Mouse (Mus musculus) bone marrow, adult 2 months (tissue): ENCODE results near the gene Dpysl5.

ENCODE experiments used
- CTCF ChIP-seq: fragments of 200-500 bp; IDR thresholded peaks from 2 replicates; pipeline ENCODE4 v1.5.1; 2011; ENCODE audit warnings: low read length, control low read depth; ENCODE audit not compliant: control insufficient read depth, insufficient read depth
- POLR2A ChIP-seq: fragments of 200-500 bp; IDR thresholded peaks from 2 replicates; pipeline ENCODE4 v1.6.1; 2011; ENCODE audit warnings: low read depth, mild to moderate bottlenecking, control low read depth, low read length, borderline replicate concordance; ENCODE audit not compliant: control insufficient read depth

GRCm38 (mm10) chr5:30665968-30666367 is 45.4 kb upstream of the Dpysl5 start:
- no peak for TF ChIP-seq CTCF
- TF ChIP-seq POLR2A = no peak
